Mouse (Mus musculus) lung, postnatal 14 days (tissue): Measurements from ENCODE around the gene Lzts2.

Source experiments
- DNase-seq: peaks from one replicate; pipeline ENCODE4 v3.0.0; 2021

The Lzts2 gene

GRCm38 (mm10) chr19:45003740-45004516 lies 10.3 kb upstream of the Lzts2 start:
- DNase-seq, result no peak

GRCm38 (mm10) chr19:45005444-45005843 lies 8.8 kb upstream of the Lzts2 start, which contains the start of gene Twnk:
TSS of gene Twnk (plus strand) at chr19:45005663.
- peak; percentile 62 for DNase-seq

- DNase-seq, result peak; percentile 98
Measured at GRCm38 (mm10) chr19:45005957-45006712, 8.1 kb upstream of the Lzts2 start, which contains the start of gene Mrpl43. TSS of gene Mrpl43 (minus strand) at chr19:45006442.

- DNase-seq, result no peak
Measured at GRCm38 (mm10) chr19:45007021-45007420, 7.2 kb upstream of the Lzts2 start.

- DNase-seq, result no peak
Measured at GRCm38 (mm10) chr19:45007425-45008191, 6.6 kb upstream of the Lzts2 start.

- no peak for DNase-seq
Measured at GRCm38 (mm10) chr19:45010646-45011045, 3.6 kb upstream of the Lzts2 start.

- DNase-seq, result no peak
Measured at GRCm38 (mm10) chr19:45012219-45012618, 2.0 kb upstream of the Lzts2 start.

GRCm38 (mm10) chr19:45012636-45013035 lies 1.6 kb upstream of the Lzts2 start:
- peak; percentile 42 for DNase-seq

GRCm38 (mm10) chr19:45013581-45014225 lies 511 bp upstream of the Lzts2 start:
- DNase-seq, result no peak

- peak; percentile 75 for DNase-seq
Measured at GRCm38 (mm10) chr19:45014981-45015402, 778 bp downstream of the Lzts2 start.

GRCm38 (mm10) chr19:45015518-45016281 lies 1.5 kb downstream of the Lzts2 start:
- peak; percentile 71 for DNase-seq

GRCm38 (mm10) chr19:45016341-45017215 lies 2.4 kb downstream of the Lzts2 start:
- DNase-seq, result peak; percentile 85

GRCm38 (mm10) chr19:45017216-45017771 lies 3.1 kb downstream of the Lzts2 start:
- peak; percentile 88 for DNase-seq

- DNase-seq, result peak; percentile 90
Measured at GRCm38 (mm10) chr19:45017909-45018308, 3.7 kb downstream of the Lzts2 start.

GRCm38 (mm10) chr19:45018351-45018831 lies 4.2 kb downstream of the Lzts2 start:
- peak; percentile 34 for DNase-seq

- DNase-seq, result peak; percentile 56
Measured at GRCm38 (mm10) chr19:45020348-45020747, 6.1 kb downstream of the Lzts2 start.

- no peak for DNase-seq
Measured at GRCm38 (mm10) chr19:45021362-45021761, 7.1 kb downstream of the Lzts2 start.

- no peak for DNase-seq
Measured at GRCm38 (mm10) chr19:45023993-45024392, 9.8 kb downstream of the Lzts2 start.

GRCm38 (mm10) chr19:45024775-45025174 lies 10.6 kb downstream of the Lzts2 start:
- DNase-seq, result no peak

GRCm38 (mm10) chr19:45025937-45026568 lies 11.8 kb downstream of the Lzts2 start:
- no peak for DNase-seq
